Mouse (Mus musculus) leukemia stem cell, adult 10-12 weeks (primary cell): ENCODE data around the gene Olfr951. TPM values are rescaled to one million over a fixed set of nuclear protein-coding genes. Genes with fewer than 3 reads are reported as not detected.

Experiments used
- polyA plus RNA-seq: library from polyadenylated mRNA; stranded (reverse); fragments of >175 nt; gene quantifications from 2 replicates; pipeline ENCODE4 v1.2.3, GENCODE M21; 2012; ENCODE audit warnings: low replicate concordance

Gene Olfr951
- not detected in 2 replicates for polyA plus RNA-seq

GRCm38 (mm10) chr9:39387110-39387509 lies at the start of gene Olfr951:
TSS of gene Olfr951 (plus strand) at chr9:39387410.

GRCm38 (mm10) chr9:39427048-39427447 lies 39.8 kb downstream of the Olfr951 start, which contains the start of gene Olfr952:
TSS of gene Olfr952 (minus strand) at chr9:39427148.

Other genes starting within 250 kb of the Olfr951 start
- 0.06 TPM in 1 of 2 replicates, not detected in the other for gene Olfr943, start 221.1 kb upstream of the Olfr951 start, polyA plus RNA-seq
- not detected in 2 replicates for gene Olfr944, start 185.5 kb upstream of the Olfr951 start, polyA plus RNA-seq
- gene Olfr1537, start 137.4 kb upstream of the Olfr951 start, polyA plus RNA-seq, result not detected in 2 replicates
- gene Olfr945, start 110.6 kb upstream of the Olfr951 start, polyA plus RNA-seq, result not detected in 2 replicates
- not detected in 2 replicates for gene Olfr948, start 61.4 kb upstream of the Olfr951 start, polyA plus RNA-seq
- not detected in 2 replicates for gene Olfr952, start 39.7 kb downstream of the Olfr951 start, polyA plus RNA-seq
- gene Olfr954, start 69.3 kb downstream of the Olfr951 start, polyA plus RNA-seq, result not detected in 2 replicates
- not detected in 2 replicates for gene Olfr955, start 84.5 kb downstream of the Olfr951 start, polyA plus RNA-seq
- not detected in 2 replicates for gene Olfr44, start 106.6 kb downstream of the Olfr951 start, polyA plus RNA-seq
- not detected in 2 replicates for gene Olfr957, start 128.4 kb downstream of the Olfr951 start, polyA plus RNA-seq
- not detected in 2 replicates for gene Olfr958, start 166.6 kb downstream of the Olfr951 start, polyA plus RNA-seq
- gene Olfr959, start 188.2 kb downstream of the Olfr951 start, polyA plus RNA-seq, result not detected in 2 replicates
- gene AW551984, start 217.0 kb downstream of the Olfr951 start, polyA plus RNA-seq, result not detected in 2 replicates
- not detected in 2 replicates for gene Olfr148, start 223.2 kb downstream of the Olfr951 start, polyA plus RNA-seq
- gene Olfr960, start 234.0 kb downstream of the Olfr951 start, polyA plus RNA-seq, result not detected in 2 replicates